Mouse (Mus musculus) forebrain, embryonic 16.5 days (tissue): ENCODE data around the gene Umad1. TPM values are rescaled to one million over a fixed set of nuclear protein-coding genes. Genes with fewer than 3 reads are reported as not detected.

ENCODE experiments used
- ATAC-seq: fragments of 200-750 bp; cut with Nextera tagmentation; 2 replicates; pipeline ENCODE4 v1.8.0; 2017; ENCODE audit warnings: mild to moderate bottlenecking, moderate library complexity
- H3K27ac ChIP-seq: fragments of 300-500 bp; sonication (generic); 2 replicates; pipeline ENCODE4 v1.5.1; 2014; ENCODE audit warnings: low read length, control low read depth
- H3K27me3 ChIP-seq: fragments of 300-500 bp; sonication (generic); replicated peaks from 2 replicates; pipeline ENCODE4 v1.6.1; 2014; ENCODE audit warnings: low read length; ENCODE audit not compliant: control insufficient read depth, insufficient read depth
- H3K36me3 ChIP-seq: fragments of 300-500 bp; sonication (generic); 2 replicates; pipeline ENCODE4 v1.6.1; 2014; ENCODE audit not compliant: control insufficient read depth, insufficient read depth
- H3K4me1 ChIP-seq: fragments of 300-500 bp; sonication (generic); replicated peaks from 2 replicates; pipeline ENCODE4 v1.6.1; 2014; ENCODE audit warnings: low read length; ENCODE audit not compliant: control insufficient read depth, insufficient read depth
- H3K4me2 ChIP-seq: fragments of 300-500 bp; sonication (generic); 2 replicates; pipeline ENCODE4 v1.6.1; 2014; ENCODE audit warnings: mild to moderate bottlenecking, low read length, control low read depth
- H3K4me3 ChIP-seq: fragments of 300-500 bp; sonication (generic); replicated peaks from 2 replicates; pipeline ENCODE4 v1.5.1; 2014; ENCODE audit warnings: mild to moderate bottlenecking, low read length, control low read depth
- H3K9ac ChIP-seq: fragments of 300-500 bp; sonication (generic); replicated peaks from 2 replicates; pipeline ENCODE4 v1.6.1; 2014; ENCODE audit warnings: low read depth, low read length, control low read depth
- H3K9me3 ChIP-seq: fragments of 300-500 bp; sonication (generic); 2 replicates; pipeline ENCODE4 v1.6.1; 2016; ENCODE audit warnings: low read length; ENCODE audit not compliant: control insufficient read depth
- WGBS: fragments of 180-500 bp; shearing (Covaris S2); extraction: QIAGEN DNeasy Blood & Tissue Kit; methylation state at CpG from one replicate; pipeline ENCODE4 v1.1.7; 2014; 5-methylcytosine and 5-hydroxymethylcytosine counted together
- polyA plus RNA-seq: library from polyadenylated mRNA; unstranded; fragments of >200 nt; fragmentation: Nextera tagmentation; extraction: Ambion mirVana; gene quantifications from 2 replicates; pipeline ENCODE4 v1.2.1, GENCODE M21; 2015

Umad1 gene
- polyA plus RNA-seq, 1 experiment from 2014 or later: 46.0 TPM

- Histone ChIP-seq H3K4me2 (no peak overlapping the region), H3K9me3 (no peaks in the 10 kb centered on the region), H3K27ac (no peak overlapping the region), H3K9ac (no peak overlapping the region), H3K27me3 (no peaks in the 10 kb centered on the region; the same call in 1 of the 2 replicates), H3K4me3 (no peak overlapping the region), H3K36me3 (peaks cover 5% of the 10 kb centered on the region; the same call in 1 of the 2 replicates), H3K4me1 (peaks cover 2% of the 10 kb centered on the region; the same call in 1 of the 2 replicates)
- ATAC-seq: no peak
- 20% methylated on average over 2 of the region's 2 CpGs for WGBS
Observed at GRCm38 (mm10) chr6:8373051-8373450, 114.0 kb downstream of the Umad1 start.

GRCm38 (mm10) chr6:8373851-8374250 is 114.8 kb downstream of the Umad1 start:
- H3K4me1 ChIP-seq: no peaks in the 10 kb centered on the region
- H3K27me3 ChIP-seq: no peaks in the 10 kb centered on the region; the same call in 1 of the 2 replicates
- H3K4me3 ChIP-seq: no peak overlapping the region
- no peak overlapping the region for H3K4me2 ChIP-seq
- no peak overlapping the region for H3K27ac ChIP-seq
- peaks cover 5% of the 10 kb centered on the region; the same call in 1 of the 2 replicates for H3K36me3 ChIP-seq
- H3K9me3 ChIP-seq: no peaks in the 10 kb centered on the region
- 30% methylated on average over 8 of the region's 8 CpGs for WGBS
- H3K9ac ChIP-seq: no peak overlapping the region
- no peak for ATAC-seq

GRCm38 (mm10) chr6:8374290-8374689 is 115.2 kb downstream of the Umad1 start:
- H3K36me3 ChIP-seq: peaks cover 5% of the 10 kb centered on the region; the same call in 1 of the 2 replicates

GRCm38 (mm10) chr6:8374712-8375111 is 115.6 kb downstream of the Umad1 start:
- WGBS: 80% methylated on average over 4 of the region's 4 CpGs
- H3K4me2 ChIP-seq: no peak overlapping the region
- H3K9me3 ChIP-seq: no peaks in the 10 kb centered on the region
- no peaks in the 10 kb centered on the region; the same call in 1 of the 2 replicates for H3K27me3 ChIP-seq
- H3K27ac ChIP-seq: no peak overlapping the region
- no peak for ATAC-seq
- H3K4me1 ChIP-seq: no peaks in the 10 kb centered on the region
- H3K9ac ChIP-seq: no peak overlapping the region
- peaks cover 5% of the 10 kb centered on the region; the same call in 1 of the 2 replicates for H3K36me3 ChIP-seq
- no peak overlapping the region for H3K4me3 ChIP-seq

More at GRCm38 (mm10) chr6:8374290-8374689, 115.2 kb downstream of the Umad1 start:
- Histone ChIP-seq H3K27me3 (no peaks in the 10 kb centered on the region; the same call in 1 of the 2 replicates), H3K4me2 (no peak overlapping the region), H3K27ac (no peak overlapping the region), H3K9me3 (no peaks in the 10 kb centered on the region), H3K4me1 (no peaks in the 10 kb centered on the region), H3K4me3 (no peak overlapping the region), H3K9ac (no peak overlapping the region)
- 44% methylated on average over 6 of the region's 6 CpGs for WGBS
- ATAC-seq: no peak

- Histone ChIP-seq H3K9ac (no peak overlapping the region), H3K27me3 (no peaks in the 10 kb centered on the region; the same call in 1 of the 2 replicates), H3K36me3 (peaks cover 5% of the 10 kb centered on the region; the same call in 1 of the 2 replicates), H3K9me3 (no peaks in the 10 kb centered on the region), H3K4me3 (no peak overlapping the region), H3K27ac (no peak overlapping the region), H3K4me2 (no peak overlapping the region), H3K4me1 (no peaks in the 10 kb centered on the region)
- 89% methylated on average over 5 of the region's 5 CpGs for WGBS
- no peak for ATAC-seq
Observed at GRCm38 (mm10) chr6:8376351-8376750, 117.3 kb downstream of the Umad1 start.

- ATAC-seq: no peak
- H3K4me3 ChIP-seq: no peak overlapping the region
- peaks cover 5% of the 10 kb centered on the region; the same call in 1 of the 2 replicates for H3K36me3 ChIP-seq
- H3K4me1 ChIP-seq: no peaks in the 10 kb centered on the region
- no peak overlapping the region for H3K4me2 ChIP-seq
- 95% methylated on average over 8 of the region's 8 CpGs for WGBS
- no peaks in the 10 kb centered on the region for H3K9me3 ChIP-seq
- H3K27ac ChIP-seq: no peak overlapping the region
- no peaks in the 10 kb centered on the region; the same call in 1 of the 2 replicates for H3K27me3 ChIP-seq
- no peak overlapping the region for H3K9ac ChIP-seq
Observed at GRCm38 (mm10) chr6:8377667-8378066, 118.6 kb downstream of the Umad1 start.

- no peak for ATAC-seq
- 98% methylated on average over 2 of the region's 2 CpGs for WGBS
Observed at GRCm38 (mm10) chr6:8389307-8389706, 130.2 kb downstream of the Umad1 start.

GRCm38 (mm10) chr6:8390296-8390695 is 131.2 kb downstream of the Umad1 start:
- no peak for ATAC-seq
- 96% methylated on average over 6 of the region's 6 CpGs for WGBS

More at GRCm38 (mm10) chr6:8389307-8389706, 130.2 kb downstream of the Umad1 start:
- no peak overlapping the region for H3K9ac ChIP-seq
- no peak overlapping the region for H3K27ac ChIP-seq
- no peak overlapping the region for H3K4me3 ChIP-seq
- no peaks in the 10 kb centered on the region for H3K4me1 ChIP-seq
- H3K4me2 ChIP-seq: no peak overlapping the region
- H3K36me3 ChIP-seq: no peaks in the 10 kb centered on the region
- no peaks in the 10 kb centered on the region for H3K27me3 ChIP-seq
- no peaks in the 10 kb centered on the region for H3K9me3 ChIP-seq

GRCm38 (mm10) chr6:8390935-8391334 is 131.8 kb downstream of the Umad1 start:
- WGBS: 73% methylated on average over 2 of the region's 2 CpGs
- Histone ChIP-seq H3K27ac (no peak overlapping the region), H3K9me3 (no peaks in the 10 kb centered on the region), H3K36me3 (no peaks in the 10 kb centered on the region), H3K4me2 (no peak overlapping the region), H3K27me3 (no peaks in the 10 kb centered on the region), H3K4me1 (no peaks in the 10 kb centered on the region; the same call in 1 of the 2 replicates), H3K4me3 (no peak overlapping the region), H3K9ac (no peak overlapping the region)
- no peak for ATAC-seq

More at GRCm38 (mm10) chr6:8390296-8390695, 131.2 kb downstream of the Umad1 start:
- H3K4me2 ChIP-seq: no peak overlapping the region
- no peaks in the 10 kb centered on the region for H3K9me3 ChIP-seq
- no peaks in the 10 kb centered on the region; the same call in 1 of the 2 replicates for H3K4me1 ChIP-seq
- no peaks in the 10 kb centered on the region for H3K36me3 ChIP-seq
- no peaks in the 10 kb centered on the region for H3K27me3 ChIP-seq
- H3K9ac ChIP-seq: no peak overlapping the region
- no peak overlapping the region for H3K4me3 ChIP-seq
- no peak overlapping the region for H3K27ac ChIP-seq
